Mouse (Mus musculus): ENCODE measurements around the gene Trak1.

DNA sequence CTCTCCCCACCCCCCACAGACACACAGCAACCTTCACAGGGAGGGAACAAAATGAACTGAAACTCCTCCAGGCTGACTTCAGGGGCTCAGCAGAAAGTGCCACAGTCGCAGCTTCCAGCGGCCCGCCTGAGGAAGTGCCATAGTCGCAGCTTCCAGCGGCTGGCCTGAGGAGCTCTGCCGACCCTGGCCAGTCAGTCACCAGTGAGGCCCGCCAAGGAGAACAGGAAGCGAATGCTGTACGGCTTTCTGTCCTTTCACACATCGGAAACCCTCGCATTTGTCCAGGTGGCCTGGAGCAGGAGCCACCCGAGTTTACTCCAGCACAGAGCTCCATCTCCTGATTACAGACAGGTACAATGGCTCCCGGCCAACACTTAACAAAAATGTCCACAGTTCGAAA is 47.5 kb upstream of the Trak1 start:
- no peak for TF ChIP-seq CTCF (IDR thresholded peaks at IDR 0.05; ENCODE audit: low read depth)
- no peak for TF ChIP-seq EP300 (IDR thresholded peaks at IDR 0.05; ENCODE audit: low read depth)

All from liver, embryonic 14.5 days (tissue).